Mouse (Mus musculus) hindbrain, postnatal 0 days (tissue): ENCODE measurements at regions not wholly inside any gene's neighbourhood (a gene's known extent, or its start where the extent isn't known, plus 50 kb on each side); places are given as distances from the start of the nearest gene placed in this dataset.
A peak's percentile ranks its signal among the peaks of the same experiment; 100 is the strongest.
"Not testable (repeated sequence)": the region's sequence is repeated elsewhere in the genome, so short reads cannot be mapped to it uniquely, and the experiment has no call there.

Experiments used
- ATAC-seq: fragments of 200-750 bp; cut with Nextera tagmentation; 2 replicates; pipeline ENCODE4 v1.8.0; 2017; ENCODE audit warnings: mild to moderate bottlenecking, moderate TSS enrichment, moderate library complexity
- DNase-seq: peaks from one replicate; pipeline ENCODE4 v3.0.0-alpha.2; 2015; ENCODE audit warnings: low spot score
- H3K27ac ChIP-seq: fragments of 300-500 bp; sonication (generic); 2 replicates; pipeline ENCODE4 v1.5.1; 2014; ENCODE audit warnings: mild to moderate bottlenecking
- H3K27me3 ChIP-seq: fragments of 300-500 bp; sonication (generic); 2 replicates; pipeline ENCODE4 v1.6.1; 2014; ENCODE audit warnings: low read length, mixed read lengths; ENCODE audit not compliant: insufficient read depth
- H3K36me3 ChIP-seq: fragments of 300-500 bp; sonication (generic); 2 replicates; pipeline ENCODE4 v1.6.1; 2014; ENCODE audit warnings: low read length, mixed read lengths; ENCODE audit not compliant: insufficient read depth
- H3K4me1 ChIP-seq: fragments of 300-500 bp; sonication (generic); 2 replicates; pipeline ENCODE4 v1.6.1; 2014; ENCODE audit warnings: antibody characterized with exemption, low read length, mixed read lengths; ENCODE audit not compliant: insufficient read depth
- H3K4me2 ChIP-seq: fragments of 300-500 bp; sonication (generic); 2 replicates; pipeline ENCODE4 v1.6.1; 2014; ENCODE audit warnings: low read depth, mild to moderate bottlenecking, low read length, moderate library complexity, mixed read lengths
- H3K4me3 ChIP-seq: fragments of 300-500 bp; sonication (generic); 2 replicates; pipeline ENCODE4 v1.5.1; 2014; ENCODE audit warnings: low read length
- H3K9ac ChIP-seq: fragments of 300-500 bp; sonication (generic); replicated peaks from 2 replicates; pipeline ENCODE4 v1.6.1; 2014; ENCODE audit warnings: mild to moderate bottlenecking, low read length, moderate library complexity, mixed read lengths
- H3K9me3 ChIP-seq: fragments of 300-500 bp; sonication (generic); 2 replicates; pipeline ENCODE4 v1.6.1; 2016; ENCODE audit warnings: low read length, mixed read lengths
- CTCF ChIP-seq: IDR thresholded peaks from 2 replicates; pipeline ENCODE4 v1.5.1; 2016; ENCODE audit warnings: antibody characterized with exemption, control low read depth, low read depth
- WGBS: fragments of 180-500 bp; shearing (Covaris S2); extraction: QIAGEN DNeasy Blood & Tissue Kit; methylation state at CpG from one replicate; pipeline ENCODE4 v1.1.7; 2014; 5-methylcytosine and 5-hydroxymethylcytosine counted together

DNA sequence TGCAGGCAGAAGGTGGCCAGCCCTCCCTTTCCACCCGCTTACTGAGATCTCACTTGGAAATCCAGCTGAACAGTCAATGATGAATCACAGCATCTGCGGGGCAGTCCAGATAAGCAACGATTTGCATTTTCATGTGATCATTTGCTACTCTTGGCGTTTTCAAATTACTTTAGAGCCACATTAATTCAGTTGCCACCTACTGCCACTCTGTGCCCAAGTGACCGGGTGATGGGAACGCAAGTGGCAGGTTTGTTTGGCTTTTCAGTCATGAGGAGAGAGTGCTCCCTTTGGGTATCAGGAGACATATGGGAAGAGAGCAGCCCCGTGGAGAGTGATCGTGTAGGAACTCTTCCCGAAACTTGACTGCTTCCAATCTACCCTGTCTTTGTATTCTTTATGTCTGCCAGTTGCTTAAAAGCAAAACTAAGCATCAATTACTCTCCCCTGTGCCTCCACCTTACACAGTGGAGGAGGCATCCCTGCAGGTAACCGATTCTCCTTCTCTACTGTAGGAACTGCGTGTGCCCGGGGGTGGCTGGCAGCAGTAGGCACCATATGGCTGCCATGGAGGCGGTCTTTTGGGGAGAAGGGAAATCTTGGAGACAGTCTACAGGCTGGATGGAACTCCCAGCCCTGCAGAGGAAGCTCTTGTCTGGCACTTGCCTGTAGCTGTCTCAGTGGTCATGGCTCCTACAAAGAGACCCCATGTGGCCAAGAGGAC, 132.5 kb upstream of the 1700012A03Rik start:
- Histone ChIP-seq H3K9me3 (no peaks in the 10 kb centered on the region), H3K27ac (no peak overlapping the region), H3K4me3 (no peak overlapping the region), H3K4me2 (no peak overlapping the region), H3K27me3 (no peaks in the 10 kb centered on the region), H3K36me3 (no peaks in the 10 kb centered on the region), H3K4me1 (no peaks in the 10 kb centered on the region), H3K9ac (no peak overlapping the region)
- WGBS = 70% methylated on average over 13 of the region's 13 CpGs
- no peak for DNase-seq
- TF ChIP-seq CTCF = no peak
- no peak for ATAC-seq

DNA sequence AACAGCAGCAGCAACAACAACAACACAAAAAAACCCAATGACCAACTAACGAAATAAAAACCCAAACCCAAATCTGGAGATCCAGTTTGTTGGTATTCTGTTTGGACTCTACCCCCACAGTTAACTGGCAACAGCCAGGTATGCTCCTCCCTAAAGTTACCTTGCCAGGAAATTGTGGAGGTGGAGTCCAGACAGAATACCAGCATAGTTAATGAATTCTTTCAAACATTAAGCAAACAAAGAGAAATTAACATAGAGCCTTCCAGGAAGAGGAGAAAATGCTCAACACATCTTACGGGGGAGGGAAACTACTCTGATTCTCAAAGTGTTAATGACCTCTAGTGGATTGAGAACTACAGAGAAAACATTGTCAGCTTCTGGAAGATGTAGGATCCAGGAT, 148.3 kb upstream of the 1700012A03Rik start:
- no peaks in the 10 kb centered on the region for H3K27me3 ChIP-seq
- DNase-seq (no peak), ATAC-seq (no peak)
- no peak for TF ChIP-seq CTCF
- no peaks in the 10 kb centered on the region for H3K4me1 ChIP-seq
- H3K4me2 ChIP-seq = no peak overlapping the region
- H3K9me3 ChIP-seq = no peaks in the 10 kb centered on the region
- H3K4me3 ChIP-seq = no peak overlapping the region
- no peak overlapping the region for H3K9ac ChIP-seq
- no peaks in the 10 kb centered on the region for H3K36me3 ChIP-seq
- no peak overlapping the region for H3K27ac ChIP-seq
- 81% methylated on average over 2 of the region's 2 CpGs for WGBS

DNA sequence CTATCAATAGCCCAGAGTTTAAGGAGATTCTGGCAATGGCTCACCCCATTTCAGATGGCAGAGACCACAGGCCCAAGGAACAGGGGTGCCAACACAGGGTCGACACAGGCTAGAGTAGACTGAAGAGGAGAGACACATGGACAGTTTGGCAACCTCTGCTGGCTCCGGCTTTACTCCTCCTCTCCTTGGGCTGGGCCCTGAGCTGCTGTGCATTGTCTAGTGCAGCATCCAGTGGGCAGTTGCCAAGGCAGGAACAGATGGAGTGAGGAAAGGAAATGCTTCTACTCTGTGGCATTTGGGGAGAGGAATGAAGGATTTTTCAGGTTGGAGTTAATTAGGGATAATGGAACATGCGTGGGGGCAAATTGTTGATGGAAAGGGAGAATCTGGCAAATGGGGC, 151.0 kb upstream of the 1700012A03Rik start:
- Histone ChIP-seq H3K9ac (no peak overlapping the region), H3K4me3 (no peak overlapping the region), H3K9me3 (no peaks in the 10 kb centered on the region), H3K27me3 (no peaks in the 10 kb centered on the region), H3K36me3 (no peaks in the 10 kb centered on the region), H3K4me2 (no peak overlapping the region), H3K4me1 (no peaks in the 10 kb centered on the region), H3K27ac (no peak overlapping the region)
- DNase-seq (peak; percentile 56), ATAC-seq (0 out of 2 replicates have a peak, but pooled peaks have one; percentile 47)
- TF ChIP-seq CTCF = no peak
- 40% methylated on average over 3 of the region's 3 CpGs for WGBS

DNA sequence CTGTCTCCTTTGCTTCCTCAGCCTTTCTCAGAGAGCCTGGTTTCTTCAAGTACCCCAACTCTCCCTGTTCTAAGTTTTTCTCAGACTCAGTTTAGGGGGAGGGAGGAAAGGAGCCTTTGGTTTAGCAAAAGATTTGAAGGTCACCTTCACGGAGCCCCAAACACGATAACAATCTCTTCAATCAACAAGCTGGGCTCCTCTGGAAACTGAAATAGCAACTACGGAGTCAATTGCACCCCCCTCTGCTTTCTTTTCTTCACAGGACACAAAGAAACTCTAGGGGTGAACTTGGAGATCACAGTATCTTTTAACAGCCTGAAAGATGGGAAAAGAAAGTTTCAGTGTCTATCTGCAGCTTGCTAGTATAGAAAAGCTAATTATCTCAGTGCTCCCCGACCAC, 151.4 kb upstream of the 1700012A03Rik start:
- H3K4me1 ChIP-seq = no peaks in the 10 kb centered on the region
- DNase-seq (no peak), ATAC-seq (no peak)
- no peaks in the 10 kb centered on the region for H3K9me3 ChIP-seq
- H3K27me3 ChIP-seq = no peaks in the 10 kb centered on the region
- no peak overlapping the region for H3K9ac ChIP-seq
- no peak overlapping the region for H3K27ac ChIP-seq
- TF ChIP-seq CTCF = no peak
- WGBS = 15% methylated on average over 4 of the region's 4 CpGs
- H3K4me2 ChIP-seq = no peak overlapping the region
- H3K4me3 ChIP-seq = no peak overlapping the region
- H3K36me3 ChIP-seq = no peaks in the 10 kb centered on the region

DNA sequence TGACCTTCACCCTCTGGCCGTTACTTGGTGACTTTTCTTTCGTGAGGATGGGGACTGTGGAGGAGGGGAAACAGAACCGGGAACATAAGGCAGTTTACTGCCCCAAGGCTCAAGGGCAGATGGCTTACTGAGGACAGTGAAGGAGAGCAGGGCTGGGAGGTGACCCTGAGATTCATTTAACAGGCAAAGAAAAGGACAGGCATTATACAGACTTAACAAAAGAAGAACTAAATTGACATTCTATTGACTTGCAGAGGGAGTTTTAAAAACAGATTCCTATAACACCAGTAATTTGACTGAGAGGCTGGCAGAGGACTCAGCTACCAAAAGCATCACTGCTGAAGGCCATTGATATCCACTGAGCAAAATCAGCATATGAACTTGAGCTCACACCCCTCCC, 153.0 kb upstream of the 1700012A03Rik start:
- TF ChIP-seq CTCF = no peak
- no peak overlapping the region for H3K27ac ChIP-seq
- no peak for DNase-seq

DNA sequence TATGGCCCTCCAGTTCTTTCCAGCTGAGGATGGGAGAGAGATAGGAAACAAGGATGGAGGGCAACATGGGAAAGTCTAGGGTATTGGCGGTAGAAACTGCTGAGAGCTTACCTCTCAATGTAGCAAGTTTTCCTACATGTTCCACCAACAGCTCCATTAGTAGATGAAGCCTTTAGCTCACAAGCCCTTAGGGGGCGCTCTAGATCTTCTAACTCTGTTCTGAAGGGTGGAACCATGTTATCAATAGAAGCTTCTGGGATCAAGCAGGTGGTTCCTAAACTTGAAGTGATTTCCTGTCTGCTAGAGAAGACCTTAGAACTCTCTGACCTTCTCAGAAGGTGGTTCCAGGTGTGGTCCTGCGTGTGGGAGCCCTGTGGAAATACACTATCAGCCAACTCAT, 154.2 kb upstream of the 1700012A03Rik start:
- Histone ChIP-seq H3K36me3 (no peaks in the 10 kb centered on the region), H3K4me2 (no peak overlapping the region), H3K9me3 (no peaks in the 10 kb centered on the region), H3K27me3 (no peaks in the 10 kb centered on the region), H3K27ac (no peak overlapping the region), H3K4me3 (no peak overlapping the region), H3K4me1 (no peaks in the 10 kb centered on the region), H3K9ac (no peak overlapping the region)
- ATAC-seq (no peak), DNase-seq (no peak)
- no peak for TF ChIP-seq CTCF
- WGBS = 66% methylated on average over 3 of the region's 3 CpGs

More for the DNA sequence above, 153.0 kb upstream of the 1700012A03Rik start:
- H3K36me3 ChIP-seq = no peaks in the 10 kb centered on the region
- no peaks in the 10 kb centered on the region for H3K4me1 ChIP-seq
- WGBS = 63% methylated on average over 3 of the region's 3 CpGs
- no peak overlapping the region for H3K4me2 ChIP-seq
- no peak for ATAC-seq
- no peaks in the 10 kb centered on the region for H3K9me3 ChIP-seq
- H3K4me3 ChIP-seq = no peak overlapping the region
- H3K27me3 ChIP-seq = no peaks in the 10 kb centered on the region
- H3K9ac ChIP-seq = no peak overlapping the region

DNA sequence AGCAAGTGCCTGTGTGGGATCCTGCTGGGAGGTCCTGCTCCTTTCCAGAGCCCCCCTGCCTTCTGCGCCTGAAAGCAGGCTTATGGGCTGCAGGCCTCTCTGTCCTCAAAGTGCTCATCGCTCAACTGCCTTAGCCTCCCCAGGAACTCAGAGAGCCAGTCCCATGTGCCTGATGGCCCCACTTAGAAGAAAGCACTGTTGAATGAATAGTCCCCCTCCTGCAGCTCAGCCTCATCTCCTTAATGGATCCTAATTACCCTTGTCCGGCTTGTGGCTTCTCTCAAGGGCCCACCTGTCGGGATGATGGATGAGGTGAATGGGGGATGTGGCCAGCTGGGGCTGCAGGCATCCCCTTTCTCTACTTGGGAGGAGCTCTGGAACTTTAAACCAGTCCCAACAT, 163.1 kb upstream of the 1700012A03Rik start:
- no peak overlapping the region for H3K27ac ChIP-seq
- TF ChIP-seq CTCF = no peak
- no peak overlapping the region for H3K4me3 ChIP-seq
- DNase-seq (no peak), ATAC-seq (no peak)
- no peaks in the 10 kb centered on the region for H3K27me3 ChIP-seq
- no peaks in the 10 kb centered on the region for H3K36me3 ChIP-seq
- no peaks in the 10 kb centered on the region for H3K4me1 ChIP-seq
- 19% methylated on average over 4 of the region's 4 CpGs for WGBS
- H3K9ac ChIP-seq = no peak overlapping the region
- H3K9me3 ChIP-seq = no peaks in the 10 kb centered on the region
- no peak overlapping the region for H3K4me2 ChIP-seq

DNA sequence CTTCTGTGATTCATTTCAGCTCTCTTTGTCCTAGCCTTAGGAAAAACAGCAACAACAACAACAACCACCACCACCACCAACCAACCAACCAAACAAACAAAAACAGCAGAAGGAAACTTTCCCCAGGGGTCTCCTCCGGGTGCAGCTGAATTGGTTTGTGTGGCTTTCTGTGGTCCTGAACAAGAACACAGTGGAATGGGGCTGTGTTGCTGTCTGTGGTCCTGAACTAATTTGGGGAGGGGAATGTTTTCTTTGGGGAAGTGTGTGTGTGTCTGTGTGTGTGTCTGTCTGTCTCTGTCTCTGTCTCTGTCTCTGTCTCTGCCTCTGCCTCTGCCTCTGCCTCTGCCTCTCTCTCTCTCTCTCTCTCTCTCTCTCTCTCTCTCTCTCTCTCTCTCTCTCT, 164.8 kb upstream of the 1700012A03Rik start:
- WGBS = 5% methylated on average over 1 of the region's 1 CpGs
- not testable (repeated sequence) for H3K4me3 ChIP-seq, ATAC-seq, H3K9me3 ChIP-seq, H3K9ac ChIP-seq, H3K27ac ChIP-seq, DNase-seq, H3K4me1 ChIP-seq, H3K27me3 ChIP-seq, H3K36me3 ChIP-seq, H3K4me2 ChIP-seq
